Mouse (Mus musculus) spleen, postnatal 14 days (tissue): ENCODE results near the gene Zfp266.
A peak's percentile ranks its signal among the peaks of the same experiment; 100 is the strongest.

Experiments
- DNase-seq, 2 experiments: peaks; one replicate each; pipeline ENCODE4 v3.0.0; 2021 to 2022; ENCODE audit warnings: low spot score in 2 of 2

Zfp266 gene

DNA sequence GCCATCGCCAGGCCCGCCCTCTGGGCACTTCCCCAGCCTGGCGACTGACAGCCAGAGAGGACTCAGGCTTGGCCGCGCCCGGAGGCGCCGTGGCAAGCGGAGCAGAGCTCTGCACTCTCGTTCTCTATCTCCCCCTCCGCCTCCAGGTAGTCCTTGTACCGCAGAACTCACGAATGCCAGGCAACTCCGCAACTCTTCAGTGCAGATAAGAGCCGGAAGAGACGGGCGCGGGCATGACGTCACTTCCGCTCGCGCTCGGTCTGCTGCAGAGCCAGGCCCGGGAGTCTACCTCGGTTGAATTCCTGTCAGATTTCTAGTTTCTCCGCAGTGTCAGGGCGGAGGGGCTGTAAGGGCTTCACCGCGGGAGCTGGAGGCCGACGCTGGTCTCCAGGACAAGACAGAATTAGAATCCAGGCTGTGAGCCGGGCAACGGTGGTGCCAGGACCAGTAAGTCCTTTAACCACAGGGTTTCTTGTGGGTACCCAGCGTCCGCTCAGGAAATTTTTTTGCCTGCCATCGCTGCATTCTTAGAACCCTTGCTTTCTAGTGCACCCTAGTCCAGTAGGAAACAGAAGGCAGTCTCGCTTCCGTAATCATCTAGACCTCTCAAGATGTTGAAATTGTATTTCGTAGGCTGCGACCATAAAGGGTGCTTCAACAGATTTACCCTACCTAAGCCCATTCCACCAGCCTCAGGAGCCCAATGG is 28.5 kb downstream of the Zfp266 start, which contains the start of gene Zfp426:
TSS of gene Zfp426 (minus strand) at position 220 of the 707 bp plus-strand sequence.
- peak; percentile 73 to 78 for DNase-seq

DNA sequence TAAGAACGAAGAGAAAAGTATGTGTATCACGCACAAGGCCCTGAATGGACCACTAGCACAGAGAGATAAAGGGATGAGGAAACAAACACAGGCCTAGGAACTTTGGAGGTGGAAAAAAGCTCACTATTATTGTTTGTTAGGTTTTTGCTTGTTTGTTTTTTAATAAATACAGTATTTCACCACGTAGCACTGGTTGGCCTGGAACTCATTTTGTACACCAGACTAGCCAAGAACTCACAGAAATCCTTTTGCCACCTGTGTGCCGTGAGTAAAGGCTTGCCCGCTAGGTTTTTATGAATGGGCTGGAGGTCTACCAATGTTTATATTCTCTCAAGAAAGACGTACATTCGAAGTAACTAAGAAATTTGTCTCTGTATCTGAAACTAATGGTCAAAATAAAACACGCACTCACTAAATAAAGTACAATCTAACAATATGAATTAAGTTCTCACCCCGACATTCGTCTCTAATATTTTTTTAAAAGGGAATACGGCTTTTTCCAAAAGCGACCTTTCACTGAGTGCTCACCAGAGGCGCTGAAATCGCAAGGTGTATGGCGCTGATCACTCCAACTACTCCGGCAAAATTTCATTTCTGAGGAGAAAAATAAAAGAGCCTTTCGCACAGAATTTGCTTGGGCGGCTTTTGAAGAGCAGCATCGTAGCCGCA is 29.2 kb downstream of the Zfp266 start:
- no peak for DNase-seq

DNA sequence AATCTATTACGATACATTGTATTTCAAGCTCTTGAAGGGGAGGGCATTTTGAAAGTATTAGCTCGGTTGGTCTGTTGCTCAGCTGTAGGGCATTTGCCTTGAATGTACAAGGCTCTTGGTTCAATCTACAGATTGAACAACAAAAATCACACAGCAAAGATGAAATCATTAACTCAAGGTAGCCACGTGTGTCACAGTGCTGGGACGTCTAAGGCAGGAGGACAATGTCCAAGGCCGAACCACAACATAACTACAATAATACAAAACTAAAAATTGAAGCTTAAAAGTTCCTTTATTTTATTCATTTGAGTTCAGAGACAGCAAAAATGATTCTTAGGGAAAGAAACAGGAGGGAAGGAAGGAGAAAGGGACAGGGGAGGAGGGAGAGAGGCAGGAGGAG is 31.7 kb downstream of the Zfp266 start:
- no peak for DNase-seq

DNA sequence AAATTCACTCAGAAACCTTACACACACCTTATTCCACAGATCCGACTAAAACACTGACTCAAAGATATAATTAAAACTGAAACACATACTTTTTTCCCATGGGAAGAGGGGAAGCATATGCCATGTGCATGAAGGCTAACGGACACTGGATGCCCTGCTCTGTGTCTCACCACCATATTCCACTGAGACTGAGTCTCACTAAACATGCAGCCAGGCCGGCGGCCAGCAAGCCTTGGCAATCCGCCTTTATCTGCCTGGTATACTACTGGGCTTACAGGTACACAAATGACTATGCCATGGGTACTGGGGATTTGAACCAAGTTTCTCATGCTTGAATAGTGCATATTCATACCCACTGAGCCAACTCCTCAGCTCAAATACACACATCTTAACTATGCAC is 41.8 kb downstream of the Zfp266 start:
- DNase-seq = no peak

DNA sequence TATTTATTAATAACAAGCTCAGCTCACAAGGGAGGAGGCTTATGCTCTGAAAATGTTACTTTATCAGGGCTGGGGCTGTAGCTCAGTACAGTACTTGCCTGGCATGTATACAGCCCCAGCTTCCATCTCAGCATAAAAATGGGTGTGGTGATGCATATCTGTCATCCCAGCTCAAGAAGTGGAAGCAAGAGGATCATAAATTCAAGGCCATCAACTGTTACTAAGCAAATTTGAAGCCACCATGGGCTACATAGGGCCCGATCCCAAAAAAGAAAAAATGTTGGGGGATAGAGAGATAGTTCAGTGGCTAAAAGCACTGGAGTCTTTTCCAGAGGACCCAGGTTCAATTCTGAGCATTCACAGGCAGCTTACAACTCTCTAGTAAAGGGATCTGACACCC is 44.6 kb downstream of the Zfp266 start:
- DNase-seq = no peak

DNA sequence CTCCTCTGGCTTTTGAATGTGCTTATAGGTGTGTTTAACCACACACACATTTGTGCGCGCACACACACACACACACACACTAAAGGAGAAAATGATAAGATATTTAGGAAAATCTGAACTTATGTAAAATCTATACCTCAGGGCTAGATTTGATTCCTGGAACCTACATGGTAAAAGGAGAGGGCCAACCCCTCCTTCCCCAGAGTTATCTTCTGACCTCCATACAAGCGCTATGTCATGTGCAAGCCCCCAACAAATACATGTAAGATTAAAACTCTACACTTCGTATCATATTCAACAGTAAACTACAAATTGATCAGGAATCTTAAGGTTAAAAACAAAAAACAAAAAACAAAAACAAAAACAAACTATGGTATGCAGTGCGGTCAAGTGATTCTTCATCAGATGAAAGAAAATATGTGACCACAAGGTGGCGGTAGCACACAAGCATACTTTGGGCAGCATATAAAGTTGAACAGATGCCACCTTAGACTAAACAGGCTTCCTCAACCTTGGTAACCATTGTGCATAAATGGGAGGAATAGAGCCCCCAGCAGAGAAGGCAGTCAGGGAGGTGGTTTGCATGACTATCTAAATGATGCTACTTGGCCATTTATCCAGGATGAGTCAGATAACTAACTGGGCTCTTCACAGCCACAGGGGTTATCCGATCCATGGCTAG is 54.3 kb downstream of the Zfp266 start:
- DNase-seq = peak; percentile 13 to 54

DNA sequence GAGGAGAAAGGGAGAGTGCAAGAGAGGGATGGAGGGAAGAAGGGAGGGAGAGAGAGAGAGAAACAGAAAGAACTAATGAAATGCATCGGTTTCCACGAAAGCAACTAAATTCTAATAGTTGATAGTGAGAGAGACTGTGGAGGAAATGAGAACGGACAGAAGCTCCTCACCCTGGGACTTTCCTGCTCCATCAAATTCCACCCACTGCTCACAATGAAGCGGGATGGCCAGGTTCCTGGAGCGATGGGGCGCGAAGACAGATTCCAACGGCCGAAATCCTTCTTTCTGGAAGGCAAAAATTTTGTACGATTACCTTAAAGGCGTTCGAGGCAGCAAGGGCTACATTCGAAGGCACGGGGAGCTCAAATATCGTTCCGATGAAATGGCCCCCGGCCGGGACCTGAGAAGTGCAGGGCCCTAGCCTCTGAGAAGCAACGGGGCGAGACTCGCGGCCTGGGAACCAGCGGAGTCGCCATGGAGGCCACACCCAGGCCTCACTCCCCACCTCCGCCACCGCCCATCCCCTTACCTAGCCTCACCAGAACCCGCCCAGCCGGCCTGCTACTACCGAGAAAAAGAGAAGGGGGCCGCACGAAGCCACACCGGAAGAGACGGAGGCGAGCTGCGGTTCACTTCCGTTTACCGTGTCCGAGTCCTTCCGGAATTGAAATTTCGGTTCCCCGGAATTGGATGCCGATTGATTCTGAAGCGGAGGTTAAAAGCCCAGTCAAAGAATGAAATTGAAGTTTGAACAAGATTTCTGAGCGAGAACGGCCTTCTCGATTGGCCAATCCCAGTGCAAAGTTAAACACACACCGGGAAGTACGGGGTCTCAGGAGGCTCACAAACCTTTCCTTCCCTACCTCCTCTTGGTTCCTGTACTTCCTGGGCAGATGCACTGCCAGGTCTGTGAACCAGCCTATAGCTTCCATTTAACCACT is 61.6 kb downstream of the Zfp266 start, which contains the start of gene Zfp26:
TSS of gene Zfp26 (minus strand) at position 786 of the 941 bp plus-strand sequence.
- peak; percentile 44 to 60 for DNase-seq

DNA sequence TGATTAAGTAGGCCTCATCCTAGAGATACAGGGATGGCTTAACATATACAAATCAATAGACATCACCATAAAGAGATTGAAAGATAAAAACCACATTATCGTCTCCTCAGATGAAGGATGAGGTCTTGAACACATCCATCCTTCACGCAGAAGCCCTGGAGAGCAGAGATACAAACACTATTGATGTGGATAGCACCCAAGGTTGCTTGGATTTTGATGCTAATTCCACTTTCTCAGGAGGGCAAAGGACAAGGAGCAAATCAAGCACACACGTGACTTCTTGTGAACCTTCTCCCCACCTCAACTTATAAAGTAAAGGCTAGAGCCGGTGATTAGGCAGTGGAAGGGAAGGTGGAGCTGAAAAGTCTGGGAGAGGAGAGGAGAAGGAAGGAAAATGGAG is 67.6 kb downstream of the Zfp266 start:
- DNase-seq = no peak

DNA sequence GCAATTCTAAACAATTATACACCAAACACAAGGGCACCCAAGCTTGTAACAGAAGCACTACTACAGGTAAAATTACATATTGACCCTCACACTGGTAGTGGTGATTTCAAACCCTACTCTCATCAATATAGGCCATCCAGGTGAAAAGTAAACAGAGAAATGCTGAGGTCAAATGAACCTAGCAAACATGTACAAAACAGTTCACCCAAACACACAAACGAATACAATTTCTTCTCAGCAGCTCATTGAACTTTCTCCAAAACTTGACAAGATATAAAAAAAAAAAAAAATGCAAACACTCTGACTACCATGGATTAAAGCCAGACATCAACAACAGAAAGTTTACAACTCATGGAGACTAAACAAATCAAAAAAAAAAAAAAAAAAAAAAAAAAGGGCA is 69.7 kb downstream of the Zfp266 start:
- no peak for DNase-seq
